ENCODE assay signal across 17 mouse cellular contexts in the genomic region with DNA sequence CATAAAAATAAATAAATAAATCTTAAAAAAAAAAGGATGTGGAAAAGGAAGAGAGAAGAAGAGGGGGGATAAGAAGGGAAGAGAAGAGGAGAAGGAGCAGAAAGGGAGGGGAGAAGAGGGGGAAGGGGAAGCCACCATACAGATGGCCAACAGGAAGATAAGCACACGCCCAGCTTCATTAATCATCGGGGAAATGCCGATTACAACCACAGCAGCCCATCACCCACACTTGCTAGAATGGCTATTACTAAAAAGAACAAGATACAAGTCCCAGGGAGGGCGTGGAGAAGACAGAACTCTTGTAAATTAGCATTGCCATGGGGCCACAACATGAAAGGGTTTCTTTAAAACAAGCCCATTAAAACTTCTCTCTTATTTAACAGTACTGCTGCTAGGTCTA.
"Had no signal": no experiment of that assay in that cellular context is flagged by ENCODE, and none has a peak within 500 bp of the region (broad histone marks: within the 10 kb centered on the region; RNA-seq: fewer than 3 reads in every experiment).

No protein-coding gene starts in this region.

- H3K36me3 ChIP-seq: liver, embryonic 15.5 days; lung, embryonic 15.5 days; midbrain, embryonic 10.5 days; midbrain, embryonic 12.5 days; neural tube, embryonic 12.5 days; stomach, embryonic 15.5 days had no signal

- H3K27me3 ChIP-seq: liver, embryonic 15.5 days; lung, embryonic 15.5 days; midbrain, embryonic 12.5 days; neural tube, embryonic 12.5 days; stomach, embryonic 15.5 days had no signal

- H3K4me1 ChIP-seq: liver, embryonic 15.5 days; lung, embryonic 15.5 days; midbrain, embryonic 12.5 days; neural tube, embryonic 12.5 days; stomach, embryonic 15.5 days had no signal

- H3K4me3 ChIP-seq: liver, embryonic 15.5 days; lung, embryonic 15.5 days; midbrain, embryonic 10.5 days; midbrain, embryonic 12.5 days; myocyte; neural tube, embryonic 12.5 days; stomach, embryonic 15.5 days had no signal

- H3K9ac ChIP-seq: liver, embryonic 15.5 days; liver, postnatal 0 days; lung, embryonic 15.5 days; midbrain, embryonic 12.5 days; neural tube, embryonic 12.5 days; stomach, embryonic 15.5 days had no signal

- H3K27ac ChIP-seq: liver, embryonic 15.5 days; lung, embryonic 15.5 days; midbrain, embryonic 10.5 days; midbrain, embryonic 12.5 days; neural tube, embryonic 12.5 days; stomach, embryonic 15.5 days; stomach, postnatal 0 days had no signal

- H3K9me3 ChIP-seq: liver, embryonic 15.5 days; lung, embryonic 15.5 days; midbrain, embryonic 10.5 days; midbrain, embryonic 12.5 days; neural tube, embryonic 12.5 days; stomach, embryonic 15.5 days had no signal

- DNase-seq: liver, postnatal 0 days; lung, adult 2 months; lung, postnatal 10 days; lung, postnatal 4 days; midbrain, embryonic 14.5 days; right cerebral cortex, postnatal 14 days; thymus, adult 2 months; thymus, postnatal 25 days; thymus, postnatal 4 days had no signal
